In the genomic region with DNA sequence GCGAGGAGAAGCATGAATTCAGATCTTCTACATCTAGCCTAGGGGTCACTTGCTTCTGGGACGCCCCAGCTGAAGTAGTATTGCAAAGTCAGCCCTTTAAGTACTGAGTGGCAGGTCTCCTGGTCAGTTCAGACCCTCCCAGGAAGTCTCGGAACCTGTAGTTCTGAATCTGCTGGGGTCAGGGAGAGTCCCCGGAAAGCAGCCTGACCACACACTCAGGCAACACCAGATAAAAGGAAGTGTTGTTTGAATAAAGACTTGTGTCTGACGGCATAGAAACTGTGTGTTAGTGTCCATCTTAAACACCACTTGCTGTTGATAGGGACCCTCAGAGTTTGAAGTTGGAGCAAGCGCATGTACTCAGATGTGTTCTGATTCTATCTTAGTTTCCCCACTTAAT, we compare ENCODE assay signal across 24 mouse cellular contexts. TPM values are rescaled to one million over a fixed set of nuclear protein-coding genes. Genes with fewer than 3 reads are reported as not detected.
DNase-seq lines count a peak whose midpoint lies in the region; ATAC-seq and TF ChIP-seq lines count a peak whose summit lies in the region.
"Had no signal": no experiment of that assay in that cellular context is flagged by ENCODE, and none has a peak within 500 bp of the region (broad histone marks: within the 10 kb centered on the region; RNA-seq: fewer than 3 reads in every experiment).

No protein-coding gene starts in this region.

- no peaks in the 10 kb centered on the region for H3K9me3 ChIP-seq in intestine, embryonic 14.5 days (ENCODE audit: control insufficient read depth, low read length)
- H3K9me3 ChIP-seq in intestine, postnatal 0 days (ENCODE audit: control insufficient read depth): no peaks in the 10 kb centered on the region
- H3K9me3 ChIP-seq in lung, embryonic 15.5 days: no peaks in the 10 kb centered on the region
- H3K9me3 ChIP-seq: embryonic facial prominence, embryonic 10.5 days; embryonic facial prominence, embryonic 12.5 days; forebrain, embryonic 13.5 days; forebrain, embryonic 15.5 days had no signal

- peaks cover 12% of the 10 kb centered on the region; the same call in 1 of the 2 replicates for H3K4me1 ChIP-seq in intestine, embryonic 14.5 days (replicated peaks; ENCODE audit: control insufficient read depth, insufficient read depth, low read length)
- H3K4me1 ChIP-seq in intestine, postnatal 0 days (replicated peaks; ENCODE audit: control insufficient read depth, insufficient read depth, low read length): no peaks in the 10 kb centered on the region
- H3K4me1 ChIP-seq in lung, embryonic 15.5 days: peaks cover 19% of the 10 kb centered on the region
- no peaks in the 10 kb centered on the region for H3K4me1 ChIP-seq in lung, adult 2 months (ENCODE audit: control insufficient read depth, insufficient read depth, low read length)

- H3K9ac ChIP-seq in intestine, embryonic 14.5 days (ENCODE audit: low read length): no peak overlapping the region
- H3K9ac ChIP-seq in intestine, postnatal 0 days (ENCODE audit: low read depth, low read length): no peak overlapping the region
- H3K9ac ChIP-seq in lung, embryonic 15.5 days: no peak overlapping the region
- H3K9ac ChIP-seq: embryonic facial prominence, embryonic 12.5 days; forebrain, embryonic 13.5 days; forebrain, embryonic 15.5 days had no signal

- DNase-seq in intestine, embryonic 14.5 days (ENCODE audit: low spot score): peak; percentile 40
- no peak for DNase-seq in lung, adult 2 months
- peak; percentile 14 for DNase-seq in lung, postnatal 10 days
- no peak for DNase-seq in lung, postnatal 36 days
- DNase-seq: adrenal gland, adult 8-10 months; adrenal gland, postnatal 14 days; adrenal gland, postnatal 36 days; B cell, adult 2 months; cerebellum, adult 11-12 months; cerebellum, adult 2 months; cerebellum, adult 9-10 months; cerebellum, postnatal 10 days; cerebellum, postnatal 25 days had no signal

- H3K4me3 ChIP-seq in intestine, embryonic 14.5 days (ENCODE audit: low read depth, low read length): no peak overlapping the region
- H3K4me3 ChIP-seq in intestine, postnatal 0 days (ENCODE audit: low read depth, low read length): no peak overlapping the region
- H3K4me3 ChIP-seq in lung, embryonic 15.5 days: no peak overlapping the region
- H3K4me3 ChIP-seq in lung, adult 2 months (replicated peaks; ENCODE audit: extremely low read depth, low read depth, low read length): no peak overlapping the region
- H3K4me3 ChIP-seq: embryonic facial prominence, embryonic 10.5 days; embryonic facial prominence, embryonic 12.5 days; forebrain, embryonic 13.5 days; forebrain, embryonic 15.5 days had no signal

- no peaks in the 10 kb centered on the region for H3K27me3 ChIP-seq in intestine, embryonic 14.5 days (replicated peaks; ENCODE audit: control insufficient read depth, insufficient read depth, low read length)
- no peaks in the 10 kb centered on the region for H3K27me3 ChIP-seq in intestine, postnatal 0 days (replicated peaks; ENCODE audit: control insufficient read depth, insufficient read depth, low read length)
- H3K27me3 ChIP-seq in lung, embryonic 15.5 days: no peaks in the 10 kb centered on the region
- H3K27me3 ChIP-seq: CH12.LX; embryonic facial prominence, embryonic 12.5 days; forebrain, embryonic 13.5 days; forebrain, embryonic 15.5 days; Patski had no signal

- 58% methylated on average over 6 of the region's 6 CpGs for WGBS in intestine, embryonic 14.5 days
- 64% methylated on average over 6 of the region's 6 CpGs for WGBS in intestine, postnatal 0 days
- whole genome bisulfite sequencing in lung, embryonic 15.5 days: 24% methylated on average over 6 of the region's 6 CpGs
- WGBS in lung, adult 2 months: 37% methylated on average over 6 of the region's 6 CpGs

- TF ChIP-seq CTCF in intestine, postnatal 0 days (IDR thresholded peaks at IDR 0.05; ENCODE audit: low read depth): no peak
- TF ChIP-seq CTCF in lung, adult 2 months (IDR thresholded peaks at IDR 0.05; ENCODE audit: insufficient read depth, low read length): no peak

- H3K4me2 ChIP-seq in intestine, embryonic 14.5 days (ENCODE audit: low read length): no peak overlapping the region
- no peak overlapping the region for H3K4me2 ChIP-seq in intestine, postnatal 0 days (replicated peaks; ENCODE audit: low read depth)
- H3K4me2 ChIP-seq in lung, embryonic 15.5 days: no peak overlapping the region
- H3K4me2 ChIP-seq: embryonic facial prominence, embryonic 12.5 days; forebrain, embryonic 13.5 days; forebrain, embryonic 15.5 days had no signal

- no peak for ATAC-seq in intestine, embryonic 14.5 days (replicated peaks; ENCODE audit: low FRiP score, low TSS enrichment, low read depth)
- ATAC-seq in intestine, postnatal 0 days: no peak
- ATAC-seq in lung, embryonic 15.5 days (ENCODE audit: borderline replicate concordance, extremely low read depth, low FRiP score, low TSS enrichment): peak; percentile 65; the same call in 1 of the 2 replicates
- ATAC-seq: activated CD4-positive, CD25-positive, alpha-beta regulatory T cell, adult 4 months; CD4-positive, CD25-positive, alpha-beta regulatory T cell, adult 4 months; forebrain, embryonic 13.5 days; forebrain, embryonic 15.5 days; Patski had no signal

- TF ChIP-seq POLR2A in lung, adult 2 months (IDR thresholded peaks at IDR 0.05; ENCODE audit: borderline replicate concordance, extremely low read depth, low read depth, low read length): no peak

- H3K27ac ChIP-seq in intestine, embryonic 14.5 days (ENCODE audit: low read depth): no peak overlapping the region
- H3K27ac ChIP-seq in intestine, postnatal 0 days (ENCODE audit: low read depth, low read length): no peak overlapping the region
- H3K27ac ChIP-seq in lung, embryonic 15.5 days: no peak overlapping the region
- H3K27ac ChIP-seq: embryonic facial prominence, embryonic 10.5 days; embryonic facial prominence, embryonic 12.5 days; forebrain, embryonic 13.5 days; forebrain, embryonic 15.5 days had no signal

- H3K36me3 ChIP-seq in intestine, embryonic 14.5 days (ENCODE audit: control insufficient read depth, insufficient read depth, low read length): no peaks in the 10 kb centered on the region
- H3K36me3 ChIP-seq in intestine, postnatal 0 days (ENCODE audit: control insufficient read depth, insufficient read depth): no peaks in the 10 kb centered on the region
- no peaks in the 10 kb centered on the region for H3K36me3 ChIP-seq in lung, embryonic 15.5 days
- H3K36me3 ChIP-seq: embryonic facial prominence, embryonic 10.5 days; embryonic facial prominence, embryonic 12.5 days; forebrain, embryonic 15.5 days; G1E had no signal

RNA-seq across cellular contexts. Expression of a gene that starts 39.2 kb away (rescaled TPM):
- 60.1 and 72.7 TPM in 2 replicates for polyA plus RNA-seq in intestine, embryonic 14.5 days (2014; fragmentation: Nextera tagmentation; extraction: Ambion mirVana)
- polyA plus RNA-seq in intestine, postnatal 0 days (2015; fragmentation: Nextera tagmentation; extraction: Ambion mirVana): 4.7 and 4.9 TPM in 2 replicates
- polyA plus RNA-seq in lung, embryonic 15.5 days (2015; fragmentation: Nextera tagmentation; extraction: Ambion mirVana): 33.2 and 34.9 TPM in 2 replicates
- polyA plus RNA-seq in lung, adult 2 months (2012; rRNA removed): 5.4 and 5.9 TPM in 2 replicates
- polyA plus RNA-seq: G1E had no signal

Comparison
In these comparisons a context has a peak if more than half of its experiments do, and no peak if none do; other contexts are left out.
1. DNase-seq: peak in intestine, embryonic 14.5 days (single experiment) and lung, postnatal 10 days (single experiment); none in lung, adult 2 months (single experiment) and lung, postnatal 36 days (single experiment).